Mouse (Mus musculus) adrenal gland, adult 10 weeks (tissue): ENCODE results near the gene Acan. TPM values are rescaled to one million over a fixed set of nuclear protein-coding genes. Genes with fewer than 3 reads are reported as not detected.

ENCODE experiments used
- polyA plus RNA-seq: library from polyadenylated mRNA; stranded (reverse); fragments of 350-450 nt; fragmentation: Illumina TruSeq; extraction: RNeasy Lipid Tissue Mini Kit (QIAGEN cat#74804); gene quantifications from one replicate; pipeline ENCODE4 v1.2.3, GENCODE M21; 2014; ENCODE audit warnings: low read depth, low replicate concordance

Gene Acan
- polyA plus RNA-seq: 0.47 TPM

GRCm38 (mm10) chr7:79053383-79053889 lies at the start of gene Acan:
Gene Acan, plus strand, starts transcription at chr7:79053483.

DNA sequence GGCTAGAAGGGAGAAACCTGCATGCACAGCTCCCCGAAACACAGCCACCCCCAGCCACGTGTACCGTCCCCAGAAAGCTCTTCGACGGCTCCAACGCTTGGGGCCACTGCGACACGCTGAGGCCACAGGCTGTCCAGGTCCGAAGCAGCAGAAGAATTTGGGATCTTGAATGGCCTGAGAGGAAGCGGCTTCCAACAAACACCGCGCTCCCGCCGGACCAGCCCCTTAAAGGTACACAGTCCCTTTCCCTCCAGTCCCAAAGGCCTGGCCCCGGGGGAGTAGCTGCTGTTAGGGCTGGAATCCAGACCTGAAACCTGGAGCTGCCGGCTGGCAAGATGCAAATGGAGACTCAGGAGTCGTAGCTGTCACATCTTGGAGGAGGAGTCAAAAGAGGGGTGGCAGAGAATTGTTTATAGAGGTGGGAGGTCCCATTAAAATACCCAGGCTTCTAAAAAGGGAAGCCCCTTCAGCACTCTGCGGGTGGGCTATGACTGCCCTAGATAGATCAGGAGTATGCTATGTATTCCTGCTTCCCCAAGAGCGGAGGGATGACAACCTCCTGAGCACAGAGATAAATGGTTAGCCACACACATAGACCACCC lies 77.7 kb downstream of the Acan start, which contains the start of gene Hapln3:
Gene Hapln3, minus strand, starts transcription at position 176 of the 602 bp plus-strand sequence.

GRCm38 (mm10) chr7:79148711-79149266 lies 95.5 kb downstream of the Acan start, which contains the start of gene Mfge8:
Gene Mfge8, minus strand, starts transcription at chr7:79149060.

Other genes starting within 250 kb of the Acan start
- gene Det1, start 206.2 kb upstream of the Acan start, polyA plus RNA-seq: 5.4 TPM
- gene Aen, start 157.6 kb upstream of the Acan start, polyA plus RNA-seq: 22.3 TPM
- 1.3 TPM for gene Isg20, start 140.1 kb upstream of the Acan start, polyA plus RNA-seq
- not detected for gene Hapln3, start 77.5 kb downstream of the Acan start, polyA plus RNA-seq
- 4.4 TPM for gene Mfge8, start 95.6 kb downstream of the Acan start, polyA plus RNA-seq
- 580 TPM for gene Abhd2, start 219.7 kb downstream of the Acan start, polyA plus RNA-seq